Mouse (Mus musculus): Measurements from ENCODE around the gene Slc35a3.

The Slc35a3 gene

GRCm38 (mm10) chr3:116638572-116638971 lies 74.1 kb downstream of the Slc35a3 start:
- no peak for DNase-seq

- DNase-seq, result no peak
Observed at GRCm38 (mm10) chr3:116637693-116638476, 74.7 kb downstream of the Slc35a3 start.

- no peak for DNase-seq
Observed at GRCm38 (mm10) chr3:116635799-116636198, 76.8 kb downstream of the Slc35a3 start.

DNA sequence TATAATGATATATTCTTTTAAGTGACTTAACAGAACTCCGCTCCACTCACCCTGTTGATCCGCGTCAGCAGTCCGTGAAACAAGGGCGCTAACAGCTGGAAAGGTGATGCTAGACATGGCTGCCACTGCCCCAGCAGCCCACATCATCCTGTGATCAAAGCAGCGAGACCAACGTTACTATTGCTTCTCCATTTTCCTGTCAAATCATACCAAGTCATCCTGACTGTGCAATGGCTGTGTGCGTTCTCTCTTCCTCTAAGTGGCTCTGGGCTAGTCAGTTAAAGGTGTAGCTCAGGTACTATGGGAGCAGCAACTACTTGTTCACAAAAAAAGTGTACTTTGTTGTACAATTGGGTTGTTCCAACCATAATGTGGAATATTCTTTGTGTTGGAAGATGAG lies 77.8 kb downstream of the Slc35a3 start:
- no peak for DNase-seq

DNA sequence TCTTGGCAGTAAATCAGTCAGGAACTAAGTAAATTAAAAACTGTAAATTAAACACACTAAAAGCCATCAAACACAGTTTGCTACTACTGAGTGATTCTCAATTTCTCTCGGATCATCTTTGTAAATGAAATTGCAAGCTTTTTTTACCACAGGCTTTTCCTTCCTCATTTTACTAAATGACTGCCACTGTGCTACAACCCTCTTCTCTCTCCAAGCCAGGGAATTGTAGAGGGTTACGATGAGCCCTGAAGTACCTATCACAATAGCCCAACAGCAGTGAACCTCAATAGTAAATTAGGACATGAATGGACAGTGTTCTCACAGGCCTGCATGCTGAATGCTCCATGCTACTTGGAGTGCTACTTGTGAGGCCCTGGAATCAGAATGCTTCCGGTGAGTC lies 78.5 kb downstream of the Slc35a3 start:
- no peak for DNase-seq

GRCm38 (mm10) chr3:116632971-116633370 lies 79.7 kb downstream of the Slc35a3 start:
- DNase-seq, result no peak

DNA sequence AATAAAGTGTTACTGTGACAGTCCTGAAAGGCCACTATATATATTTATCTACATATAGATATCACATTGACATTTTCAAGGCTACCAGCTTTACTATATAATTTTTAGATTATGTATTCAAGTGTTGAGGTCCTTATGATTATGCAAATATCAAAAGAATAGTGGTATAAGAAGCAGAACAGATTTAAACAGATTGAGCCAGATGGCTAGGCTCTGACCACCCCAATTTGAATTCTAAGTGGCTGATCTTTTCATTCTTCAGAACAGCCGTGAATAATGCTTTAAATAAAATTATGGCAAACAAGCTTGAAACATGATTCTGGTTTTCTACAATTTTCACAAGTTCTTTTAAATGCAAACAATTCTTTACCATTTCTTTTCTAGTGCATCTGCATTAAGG lies 81.2 kb downstream of the Slc35a3 start:
- no peak for DNase-seq

DNA sequence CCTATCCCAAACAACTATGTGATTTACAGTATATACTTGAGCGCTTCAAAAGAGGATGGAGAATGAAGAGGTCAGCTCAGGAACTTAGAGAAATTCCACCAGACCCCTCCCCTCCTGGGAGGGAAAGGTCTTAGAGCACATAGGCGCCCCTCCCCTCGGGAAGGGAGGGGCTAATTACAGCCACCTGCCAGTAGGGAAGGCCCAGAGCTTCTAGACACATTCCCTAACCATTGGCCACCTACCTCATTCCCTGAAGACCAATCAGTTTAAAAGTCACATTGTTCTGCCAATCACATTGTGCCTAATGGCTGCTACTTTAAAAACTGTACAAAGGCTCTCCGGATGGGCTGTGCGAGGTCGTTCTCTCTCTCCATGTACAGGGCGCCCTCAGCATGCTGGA lies 90.0 kb downstream of the Slc35a3 start:
- DNase-seq, result no peak

DNA sequence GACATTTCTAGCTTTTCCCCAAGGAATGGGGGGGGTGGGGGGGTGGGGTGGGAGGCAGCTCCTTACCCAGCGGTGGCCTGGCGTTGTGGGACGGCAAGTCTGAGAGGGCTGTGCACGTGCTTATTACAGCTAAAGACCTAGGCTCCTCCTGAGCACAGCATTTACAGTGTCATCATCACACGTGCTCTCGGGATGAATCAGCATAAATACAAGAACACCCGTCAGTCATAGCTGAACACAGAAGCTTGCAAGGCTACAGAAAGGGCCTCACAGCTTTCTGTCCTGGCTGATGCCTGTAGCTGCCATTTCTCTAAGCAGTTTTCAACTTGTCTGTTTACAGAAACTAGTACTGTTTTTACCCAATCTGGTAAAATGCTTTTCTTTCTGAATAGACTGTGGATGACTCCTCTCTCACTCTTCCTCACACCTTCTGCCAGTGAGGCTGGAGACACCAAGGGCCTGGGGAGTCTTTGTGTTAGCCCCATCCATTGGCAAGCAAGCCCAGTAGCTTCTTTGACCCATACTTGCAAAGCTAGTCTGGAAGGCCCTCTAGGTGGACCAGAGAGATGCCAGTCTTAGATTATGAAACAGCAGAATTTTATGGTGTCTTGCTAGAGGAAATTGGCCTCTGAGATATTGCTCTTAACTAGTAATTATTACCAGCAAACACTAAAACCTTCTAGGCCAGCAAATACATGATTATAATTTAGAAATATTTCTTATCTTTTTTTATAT lies 91.8 kb downstream of the Slc35a3 start:
- no peak for DNase-seq
